Mouse (Mus musculus): ENCODE data around the gene Notch1. TPM values are rescaled to one million over a fixed set of nuclear protein-coding genes. Genes with fewer than 3 reads are reported as not detected.

The Notch1 gene
- polyA plus RNA-seq, 1 experiment from 2014 or later: 23.7 TPM

- no peak overlapping the region for H3K9ac ChIP-seq (replicated peaks; ENCODE audit: low read length)
- H3K4me3 ChIP-seq (ENCODE audit: low read length): no peak overlapping the region
- H3K9me3 ChIP-seq (ENCODE audit: low read length): no peaks in the 10 kb centered on the region
- no peaks in the 10 kb centered on the region for H3K4me1 ChIP-seq (ENCODE audit: insufficient read depth, low read length)
- H3K36me3 ChIP-seq (ENCODE audit: insufficient read depth, low read length): peaks cover 77% of the 10 kb centered on the region
- no peak for ATAC-seq (ENCODE audit: low FRiP score, low TSS enrichment)
- no peak overlapping the region for H3K27ac ChIP-seq (ENCODE audit: low read length)
- H3K4me2 ChIP-seq (replicated peaks; ENCODE audit: low read depth, low read length): no peak overlapping the region
- 98% methylated on average over 5 of the region's 5 CpGs for WGBS
- no peaks in the 10 kb centered on the region for H3K27me3 ChIP-seq (ENCODE audit: insufficient read depth, low read length)
Measured at GRCm38 (mm10) chr2:26429851-26430250, 86.6 kb downstream of the Notch1 start.

- ATAC-seq (ENCODE audit: low FRiP score, low TSS enrichment): no peak
- 96% methylated on average over 2 of the region's 2 CpGs for WGBS
- H3K4me2 ChIP-seq (replicated peaks; ENCODE audit: low read depth, low read length): no peak overlapping the region
- H3K27ac ChIP-seq (ENCODE audit: low read length): no peak overlapping the region
- H3K36me3 ChIP-seq (ENCODE audit: insufficient read depth, low read length): peaks cover 92% of the 10 kb centered on the region
- H3K27me3 ChIP-seq (ENCODE audit: insufficient read depth, low read length): no peaks in the 10 kb centered on the region
- no peak overlapping the region for H3K4me3 ChIP-seq (ENCODE audit: low read length)
- H3K9ac ChIP-seq (replicated peaks; ENCODE audit: low read length): no peak overlapping the region
- H3K9me3 ChIP-seq (ENCODE audit: low read length): no peaks in the 10 kb centered on the region
- H3K4me1 ChIP-seq (ENCODE audit: insufficient read depth, low read length): no peaks in the 10 kb centered on the region
Measured at GRCm38 (mm10) chr2:26424541-26424940, 91.9 kb downstream of the Notch1 start.

GRCm38 (mm10) chr2:26423086-26423485 is 93.4 kb downstream of the Notch1 start:
- 89% methylated on average over 1 of the region's 1 CpGs for WGBS
- ATAC-seq (ENCODE audit: low FRiP score, low TSS enrichment): peak; percentile 42; the same call in 1 of the 2 replicates
- Histone ChIP-seq H3K4me1 (ENCODE audit: insufficient read depth, low read length) (no peaks in the 10 kb centered on the region), H3K27me3 (ENCODE audit: insufficient read depth, low read length) (no peaks in the 10 kb centered on the region), H3K9ac (replicated peaks; ENCODE audit: low read length) (no peak overlapping the region), H3K4me3 (ENCODE audit: low read length) (no peak overlapping the region), H3K36me3 (ENCODE audit: insufficient read depth, low read length) (peaks cover 82% of the 10 kb centered on the region), H3K27ac (ENCODE audit: low read length) (no peak overlapping the region), H3K9me3 (ENCODE audit: low read length) (no peaks in the 10 kb centered on the region), H3K4me2 (replicated peaks; ENCODE audit: low read depth, low read length) (no peak overlapping the region)

DNA sequence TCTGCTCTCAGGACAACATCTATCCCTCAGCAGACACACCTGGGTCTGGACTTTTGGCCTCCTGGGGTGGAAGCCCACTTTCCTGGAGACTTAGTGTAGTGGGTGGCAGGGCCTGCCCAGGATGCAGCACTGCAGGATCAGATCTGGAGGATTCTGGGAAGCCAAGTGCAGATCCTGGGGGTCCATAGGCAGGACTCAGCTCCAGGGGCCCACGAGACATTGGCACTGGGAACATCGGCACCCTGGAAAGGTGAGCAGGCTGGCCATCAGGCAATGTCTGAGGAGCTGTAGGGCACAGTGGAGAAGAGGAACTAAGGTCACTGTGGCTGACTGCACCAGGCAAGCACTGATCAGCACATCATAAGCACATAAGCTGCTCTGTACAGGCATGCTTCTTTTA is 94.5 kb downstream of the Notch1 start:
- H3K27me3 ChIP-seq (ENCODE audit: insufficient read depth, low read length): no peaks in the 10 kb centered on the region
- 100% methylated on average over 2 of the region's 2 CpGs for WGBS
- ATAC-seq (ENCODE audit: low FRiP score, low TSS enrichment): no peak
- no peak overlapping the region for H3K9ac ChIP-seq (replicated peaks; ENCODE audit: low read length)
- no peak overlapping the region for H3K4me3 ChIP-seq (ENCODE audit: low read length)
- H3K4me1 ChIP-seq (ENCODE audit: insufficient read depth, low read length): no peaks in the 10 kb centered on the region
- H3K27ac ChIP-seq (ENCODE audit: low read length): no peak overlapping the region
- no peaks in the 10 kb centered on the region for H3K9me3 ChIP-seq (ENCODE audit: low read length)
- peaks cover 83% of the 10 kb centered on the region for H3K36me3 ChIP-seq (ENCODE audit: insufficient read depth, low read length)
- H3K4me2 ChIP-seq (replicated peaks; ENCODE audit: low read depth, low read length): no peak overlapping the region

GRCm38 (mm10) chr2:26418120-26418519 is 98.3 kb downstream of the Notch1 start:
- no peaks in the 10 kb centered on the region for H3K9me3 ChIP-seq (ENCODE audit: low read length)
- H3K4me2 ChIP-seq (replicated peaks; ENCODE audit: low read depth, low read length): no peak overlapping the region
- no peak overlapping the region for H3K27ac ChIP-seq (ENCODE audit: low read length)
- 86% methylated on average over 1 of the region's 1 CpGs for WGBS
- H3K4me1 ChIP-seq (ENCODE audit: insufficient read depth, low read length): no peaks in the 10 kb centered on the region
- H3K9ac ChIP-seq (replicated peaks; ENCODE audit: low read length): no peak overlapping the region
- no peak for ATAC-seq (ENCODE audit: low FRiP score, low TSS enrichment)
- H3K4me3 ChIP-seq (ENCODE audit: low read length): no peak overlapping the region
- H3K27me3 ChIP-seq (ENCODE audit: insufficient read depth, low read length): no peaks in the 10 kb centered on the region
- H3K36me3 ChIP-seq (ENCODE audit: insufficient read depth, low read length): peaks cover 73% of the 10 kb centered on the region

DNA sequence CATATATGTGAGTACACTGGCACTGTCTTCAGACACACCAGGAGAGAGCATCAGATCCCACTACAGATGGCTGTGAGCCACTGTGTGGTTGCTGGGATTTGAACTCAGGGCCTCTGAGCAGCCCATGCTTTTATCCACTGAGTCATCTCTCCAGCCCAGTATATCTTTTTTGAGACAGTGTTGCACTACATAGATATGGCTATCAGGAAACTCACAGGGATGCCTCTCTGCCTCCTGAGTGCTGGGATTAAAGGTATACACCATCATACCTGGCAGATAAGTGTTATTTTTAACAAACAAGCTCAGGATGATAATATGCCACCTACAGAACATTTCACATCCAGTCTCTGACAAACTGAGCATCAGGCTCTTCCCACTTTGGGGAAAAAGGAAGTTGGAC is 99.4 kb downstream of the Notch1 start:
- no peak overlapping the region for H3K4me2 ChIP-seq (replicated peaks; ENCODE audit: low read depth, low read length)
- H3K4me1 ChIP-seq (ENCODE audit: insufficient read depth, low read length): no peaks in the 10 kb centered on the region
- H3K36me3 ChIP-seq (ENCODE audit: insufficient read depth, low read length): peaks cover 67% of the 10 kb centered on the region
- no peaks in the 10 kb centered on the region for H3K27me3 ChIP-seq (ENCODE audit: insufficient read depth, low read length)
- H3K9ac ChIP-seq (replicated peaks; ENCODE audit: low read length): no peak overlapping the region
- no peak overlapping the region for H3K27ac ChIP-seq (ENCODE audit: low read length)
- no peaks in the 10 kb centered on the region for H3K9me3 ChIP-seq (ENCODE audit: low read length)
- H3K4me3 ChIP-seq (ENCODE audit: low read length): no peak overlapping the region
- ATAC-seq (ENCODE audit: low FRiP score, low TSS enrichment): no peak

GRCm38 (mm10) chr2:26410931-26411411 is 105.5 kb downstream of the Notch1 start:
- H3K4me2 ChIP-seq (replicated peaks; ENCODE audit: low read depth, low read length): no peak overlapping the region
- H3K27ac ChIP-seq (ENCODE audit: low read length): no peak overlapping the region
- peaks cover 28% of the 10 kb centered on the region for H3K4me1 ChIP-seq (ENCODE audit: insufficient read depth, low read length)
- no peak overlapping the region for H3K4me3 ChIP-seq (ENCODE audit: low read length)
- H3K36me3 ChIP-seq (ENCODE audit: insufficient read depth, low read length): peaks cover 41% of the 10 kb centered on the region
- 52% methylated on average over 5 of the region's 5 CpGs for WGBS
- H3K9ac ChIP-seq (replicated peaks; ENCODE audit: low read length): no peak overlapping the region
- no peaks in the 10 kb centered on the region for H3K27me3 ChIP-seq (ENCODE audit: insufficient read depth, low read length)
- ATAC-seq (ENCODE audit: low FRiP score, low TSS enrichment): no peak
- no peaks in the 10 kb centered on the region for H3K9me3 ChIP-seq (ENCODE audit: low read length)

DNA sequence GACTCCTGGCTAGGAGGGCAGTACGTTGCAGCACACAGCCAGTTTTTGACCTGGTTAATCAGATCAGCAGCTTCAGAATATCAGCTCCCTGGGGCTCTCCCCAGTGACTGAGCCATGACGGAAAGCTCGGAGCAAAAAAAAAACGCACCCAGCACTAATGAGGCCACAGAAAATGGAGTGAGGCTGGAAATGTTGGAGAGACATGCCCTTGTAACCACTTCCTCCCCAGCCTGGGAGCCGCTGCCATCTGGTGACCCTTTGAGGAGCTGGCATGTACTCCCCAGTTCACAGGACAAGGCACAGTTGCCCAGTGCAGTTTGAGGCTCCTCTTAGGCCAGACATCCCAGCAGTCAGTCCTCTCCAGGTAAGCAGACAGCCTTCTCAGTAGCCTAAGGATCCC is 106.4 kb downstream of the Notch1 start:
- WGBS: 70% methylated on average over 5 of the region's 5 CpGs
- H3K36me3 ChIP-seq (ENCODE audit: insufficient read depth, low read length): peaks cover 33% of the 10 kb centered on the region
- no peak for ATAC-seq (ENCODE audit: low FRiP score, low TSS enrichment)

GRCm38 (mm10) chr2:26409362-26409761 is 107.1 kb downstream of the Notch1 start:
- Histone ChIP-seq H3K4me3 (ENCODE audit: low read length) (peak overlapping the region; percentile 91), H3K4me1 (ENCODE audit: insufficient read depth, low read length) (peaks cover 36% of the 10 kb centered on the region), H3K36me3 (ENCODE audit: insufficient read depth, low read length) (peaks cover 30% of the 10 kb centered on the region), H3K4me2 (replicated peaks; ENCODE audit: low read depth, low read length) (peak overlapping the region; percentile 75; the same call in 1 of the 2 replicates), H3K27ac (ENCODE audit: low read length) (no peak overlapping the region), H3K9me3 (ENCODE audit: low read length) (no peaks in the 10 kb centered on the region), H3K27me3 (ENCODE audit: insufficient read depth, low read length) (no peaks in the 10 kb centered on the region), H3K9ac (replicated peaks; ENCODE audit: low read length) (0 out of 2 replicates have a peak overlapping the region, but pooled peaks have one; percentile 1)
- no peak; the same call in 1 of the 2 replicates for ATAC-seq (ENCODE audit: low FRiP score, low TSS enrichment)
- 62% methylated on average over 3 of the region's 3 CpGs for WGBS

More for the DNA sequence above, 106.4 kb downstream of the Notch1 start:
- H3K9me3 ChIP-seq (ENCODE audit: low read length): no peaks in the 10 kb centered on the region
- H3K27me3 ChIP-seq (ENCODE audit: insufficient read depth, low read length): no peaks in the 10 kb centered on the region
- H3K4me2 ChIP-seq (replicated peaks; ENCODE audit: low read depth, low read length): no peak overlapping the region
- no peak overlapping the region for H3K9ac ChIP-seq (replicated peaks; ENCODE audit: low read length)
- H3K4me3 ChIP-seq (ENCODE audit: low read length): no peak overlapping the region
- H3K27ac ChIP-seq (ENCODE audit: low read length): no peak overlapping the region
- peaks cover 34% of the 10 kb centered on the region for H3K4me1 ChIP-seq (ENCODE audit: insufficient read depth, low read length)

GRCm38 (mm10) chr2:26408515-26409356 is 107.7 kb downstream of the Notch1 start, which contains the start of gene Inpp5e:
TSS of gene Inpp5e (minus strand) at chr2:26409203.
- no peaks in the 10 kb centered on the region for H3K9me3 ChIP-seq (ENCODE audit: low read length)
- peak within 1 kb of the TSS; percentile 93 for H3K9ac ChIP-seq (replicated peaks; ENCODE audit: low read length)
- ATAC-seq (ENCODE audit: low FRiP score, low TSS enrichment): peak; percentile 97
- H3K27me3 ChIP-seq (ENCODE audit: insufficient read depth, low read length): no peaks in the 10 kb centered on the region
- peaks cover 36% of the 10 kb centered on the region for H3K4me1 ChIP-seq (ENCODE audit: insufficient read depth, low read length)
- under 1% methylated on average over 57 of the region's 57 CpGs for WGBS
- H3K4me2 ChIP-seq (replicated peaks; ENCODE audit: low read depth, low read length): peak within 1 kb of the TSS; percentile 75
- H3K27ac ChIP-seq (ENCODE audit: low read length): peak within 1 kb of the TSS; percentile 85
- peak within 1 kb of the TSS; percentile 91 for H3K4me3 ChIP-seq (ENCODE audit: low read length)
- H3K36me3 ChIP-seq (ENCODE audit: insufficient read depth, low read length): peaks cover 24% of the 10 kb centered on the region
